Mouse (Mus musculus): ENCODE results near the gene Pdha1. TPM values are rescaled to one million over a fixed set of nuclear protein-coding genes. Genes with fewer than 3 reads are reported as not detected.

Pdha1 gene
- polyA plus RNA-seq, 1 experiment, result 47.4 TPM

Other genes with a start within 250 kb of the Pdha1 start
- gene Map3k15, start 150.0 kb downstream of the Pdha1 start, polyA plus RNA-seq (2012; rRNA removed), result 1.0 and 1.2 TPM in 2 replicates

All from large intestine, adult 2 months (tissue).